Mouse (Mus musculus): ENCODE results near the gene Ngfr.

GRCm38 (mm10) chr11:95557032-95557431, 30.5 kb downstream of the Ngfr start:
- no peak for TF ChIP-seq EP300 (IDR thresholded peaks at IDR 0.05; ENCODE audit: low read depth)
- no peak for TF ChIP-seq CTCF (IDR thresholded peaks at IDR 0.05; ENCODE audit: low read depth)
